Mouse (Mus musculus) spleen, postnatal 14 days (tissue): ENCODE data around the gene Alox12b.

Experiments used
- DNase-seq, 2 experiments: peaks; one replicate each; pipeline ENCODE4 v3.0.0; 2021 to 2022; ENCODE audit warnings: low spot score in 2 of 2

The Alox12b gene

GRCm38 (mm10) chr11:69172606-69173005 lies 15.8 kb downstream of the Alox12b start:
- no peak for DNase-seq

- no peak for DNase-seq
Observed at GRCm38 (mm10) chr11:69174722-69175121, 17.9 kb downstream of the Alox12b start.

GRCm38 (mm10) chr11:69178525-69178924 lies 21.7 kb downstream of the Alox12b start:
- no peak for DNase-seq

GRCm38 (mm10) chr11:69179512-69179911 lies 22.7 kb downstream of the Alox12b start:
- no peak for DNase-seq

- no peak for DNase-seq
Observed at GRCm38 (mm10) chr11:69180120-69180519, 23.3 kb downstream of the Alox12b start.

GRCm38 (mm10) chr11:69185031-69185430 lies 28.2 kb downstream of the Alox12b start:
- no peak for DNase-seq

GRCm38 (mm10) chr11:69185936-69186335 lies 29.1 kb downstream of the Alox12b start:
- DNase-seq = no peak

- DNase-seq = no peak
Observed at GRCm38 (mm10) chr11:69192840-69193239, 36.1 kb downstream of the Alox12b start.

- no peak for DNase-seq
Observed at GRCm38 (mm10) chr11:69196766-69197165, 40.0 kb downstream of the Alox12b start.

- no peak for DNase-seq
Observed at GRCm38 (mm10) chr11:69197194-69197593, 40.4 kb downstream of the Alox12b start.

- no peak for DNase-seq
Observed at GRCm38 (mm10) chr11:69197743-69198142, 41.0 kb downstream of the Alox12b start, which contains the start of gene Alox8. Alox8 (minus strand) TSS chr11:69197843.

GRCm38 (mm10) chr11:69199251-69199650 lies 42.5 kb downstream of the Alox12b start:
- no peak for DNase-seq

GRCm38 (mm10) chr11:69200231-69200630 lies 43.4 kb downstream of the Alox12b start:
- no peak for DNase-seq

GRCm38 (mm10) chr11:69202469-69203230 lies 45.9 kb downstream of the Alox12b start:
- no peak for DNase-seq

- no peak for DNase-seq
Observed at GRCm38 (mm10) chr11:69211431-69211830, 54.6 kb downstream of the Alox12b start.

- DNase-seq = no peak
Observed at GRCm38 (mm10) chr11:69217411-69217810, 60.6 kb downstream of the Alox12b start.

- no peak for DNase-seq
Observed at GRCm38 (mm10) chr11:69218661-69219060, 61.9 kb downstream of the Alox12b start.
